Mouse (Mus musculus) forebrain, embryonic 10.5 days (tissue): Measurements from ENCODE around the gene Cib4. TPM values are rescaled to one million over a fixed set of nuclear protein-coding genes. Genes with fewer than 3 reads are reported as not detected.

ENCODE experiments used
- DNase-seq: peaks from one replicate; pipeline ENCODE4 v3.0.0-alpha.2; 2017; ENCODE audit warnings: low spot score; ENCODE audit errors: extremely low spot score
- H3K27ac ChIP-seq: fragments of 300-500 bp; sonication (generic); 2 replicates; pipeline ENCODE4 v1.5.1; 2016; ENCODE audit warnings: mild to moderate bottlenecking
- H3K27me3 ChIP-seq: fragments of 300-500 bp; sonication (generic); 2 replicates; pipeline ENCODE4 v1.6.1; 2016; ENCODE audit warnings: mild to moderate bottlenecking; ENCODE audit not compliant: poor library complexity, severe bottlenecking
- H3K36me3 ChIP-seq: fragments of 300-500 bp; sonication (generic); replicated peaks from 2 replicates; pipeline ENCODE4 v1.6.1; 2016; ENCODE audit warnings: mild to moderate bottlenecking, moderate library complexity
- H3K4me1 ChIP-seq: fragments of 300-500 bp; sonication (generic); 2 replicates; pipeline ENCODE4 v1.6.1; 2016
- H3K4me3 ChIP-seq: fragments of 300-500 bp; sonication (generic); 2 replicates; pipeline ENCODE4 v1.5.1; 2016; ENCODE audit warnings: mild to moderate bottlenecking, moderate library complexity
- H3K9me3 ChIP-seq: fragments of 300-500 bp; sonication (generic); 2 replicates; pipeline ENCODE4 v1.6.1; 2016; ENCODE audit warnings: mild to moderate bottlenecking, moderate library complexity
- WGBS: fragments of 180-500 bp; shearing (Covaris S2); methylation state at CpG from one replicate; pipeline ENCODE4 v1.1.7; 2016; 5-methylcytosine and 5-hydroxymethylcytosine counted together
- polyA plus RNA-seq: library from polyadenylated mRNA; unstranded; fragments of >200 nt; fragmentation: Nextera tagmentation; extraction: Ambion mirVana; gene quantifications from 2 replicates; pipeline ENCODE4 v1.2.1, GENCODE M21; 2016

The Cib4 gene
- polyA plus RNA-seq, 1 experiment from 2014 or later, result not detected

GRCm38 (mm10) chr5:30587101-30587500, 41.5 kb upstream of the Cib4 start:
- no peak for DNase-seq
- H3K27ac ChIP-seq, result no peak overlapping the region
- peaks cover 73% of the 10 kb centered on the region for H3K27me3 ChIP-seq
- H3K4me3 ChIP-seq, result no peak overlapping the region; the same call in 1 of the 2 replicates
- no peaks in the 10 kb centered on the region for H3K36me3 ChIP-seq
- H3K9me3 ChIP-seq, result no peaks in the 10 kb centered on the region
- WGBS, result 38% methylated on average over 2 of the region's 2 CpGs
- peaks cover 19% of the 10 kb centered on the region for H3K4me1 ChIP-seq

GRCm38 (mm10) chr5:30586616-30587015, 41.0 kb upstream of the Cib4 start:
- WGBS, result 82% methylated on average over 3 of the region's 3 CpGs
- peaks cover 19% of the 10 kb centered on the region for H3K4me1 ChIP-seq
- no peaks in the 10 kb centered on the region for H3K9me3 ChIP-seq
- no peak overlapping the region for H3K4me3 ChIP-seq
- no peaks in the 10 kb centered on the region for H3K36me3 ChIP-seq
- H3K27me3 ChIP-seq, result peaks cover 68% of the 10 kb centered on the region
- no peak for DNase-seq
- H3K27ac ChIP-seq, result no peak overlapping the region

- no peak overlapping the region for H3K27ac ChIP-seq
- WGBS, result 86% methylated on average over 5 of the region's 5 CpGs
- H3K4me1 ChIP-seq, result no peaks in the 10 kb centered on the region
- H3K9me3 ChIP-seq, result no peaks in the 10 kb centered on the region
- H3K4me3 ChIP-seq, result no peak overlapping the region
- no peak for DNase-seq
- H3K36me3 ChIP-seq, result no peaks in the 10 kb centered on the region
- peaks cover 22% of the 10 kb centered on the region for H3K27me3 ChIP-seq
Measured at GRCm38 (mm10) chr5:30582017-30582416, 36.4 kb upstream of the Cib4 start.

- Histone ChIP-seq H3K4me3 (no peak overlapping the region), H3K27me3 (peaks cover 9% of the 10 kb centered on the region), H3K36me3 (no peaks in the 10 kb centered on the region), H3K27ac (no peak overlapping the region), H3K9me3 (no peaks in the 10 kb centered on the region), H3K4me1 (no peaks in the 10 kb centered on the region)
- DNase-seq, result no peak
- 72% methylated on average over 6 of the region's 6 CpGs for WGBS
Measured at GRCm38 (mm10) chr5:30580725-30581124, 35.1 kb upstream of the Cib4 start.

- Histone ChIP-seq H3K4me1 (no peaks in the 10 kb centered on the region), H3K27ac (no peak overlapping the region), H3K36me3 (no peaks in the 10 kb centered on the region), H3K27me3 (no peaks in the 10 kb centered on the region), H3K4me3 (no peak overlapping the region), H3K9me3 (no peaks in the 10 kb centered on the region)
- WGBS, result 78% methylated on average over 6 of the region's 6 CpGs
- no peak for DNase-seq
Measured at GRCm38 (mm10) chr5:30578445-30579080, 32.9 kb upstream of the Cib4 start.

- 85% methylated on average over 12 of the region's 12 CpGs for WGBS
- Histone ChIP-seq H3K4me3 (no peak overlapping the region), H3K27ac (no peak overlapping the region), H3K36me3 (no peaks in the 10 kb centered on the region), H3K4me1 (no peaks in the 10 kb centered on the region), H3K27me3 (no peaks in the 10 kb centered on the region), H3K9me3 (no peaks in the 10 kb centered on the region)
- DNase-seq, result no peak
Measured at GRCm38 (mm10) chr5:30577654-30578310, 32.1 kb upstream of the Cib4 start.

GRCm38 (mm10) chr5:30577251-30577650, 31.6 kb upstream of the Cib4 start:
- no peak overlapping the region for H3K27ac ChIP-seq
- DNase-seq, result no peak
- H3K27me3 ChIP-seq, result no peaks in the 10 kb centered on the region
- 79% methylated on average over 9 of the region's 9 CpGs for WGBS
- H3K4me3 ChIP-seq, result no peak overlapping the region
- no peaks in the 10 kb centered on the region for H3K4me1 ChIP-seq
- H3K9me3 ChIP-seq, result no peaks in the 10 kb centered on the region
- no peaks in the 10 kb centered on the region for H3K36me3 ChIP-seq

- Histone ChIP-seq H3K27ac (no peak overlapping the region), H3K36me3 (no peaks in the 10 kb centered on the region), H3K9me3 (no peaks in the 10 kb centered on the region), H3K27me3 (no peaks in the 10 kb centered on the region), H3K4me3 (no peak overlapping the region), H3K4me1 (no peaks in the 10 kb centered on the region)
- 91% methylated on average over 7 of the region's 7 CpGs for WGBS
- no peak for DNase-seq
Measured at GRCm38 (mm10) chr5:30576233-30576632, 30.6 kb upstream of the Cib4 start.

GRCm38 (mm10) chr5:30574367-30574766, 28.7 kb upstream of the Cib4 start:
- H3K4me1 ChIP-seq, result no peaks in the 10 kb centered on the region
- 87% methylated on average over 8 of the region's 8 CpGs for WGBS

GRCm38 (mm10) chr5:30571820-30572219, 26.2 kb upstream of the Cib4 start:
- no peaks in the 10 kb centered on the region for H3K27me3 ChIP-seq
- H3K27ac ChIP-seq, result no peak overlapping the region
- H3K9me3 ChIP-seq, result no peaks in the 10 kb centered on the region
- 88% methylated on average over 5 of the region's 5 CpGs for WGBS
- no peak overlapping the region for H3K4me3 ChIP-seq
- H3K36me3 ChIP-seq, result no peaks in the 10 kb centered on the region
- no peak for DNase-seq
- no peaks in the 10 kb centered on the region for H3K4me1 ChIP-seq

More at GRCm38 (mm10) chr5:30574367-30574766, 28.7 kb upstream of the Cib4 start:
- no peak for DNase-seq
- no peak overlapping the region for H3K4me3 ChIP-seq
- no peaks in the 10 kb centered on the region for H3K9me3 ChIP-seq
- no peak overlapping the region for H3K27ac ChIP-seq
- H3K27me3 ChIP-seq, result no peaks in the 10 kb centered on the region
- no peaks in the 10 kb centered on the region for H3K36me3 ChIP-seq

GRCm38 (mm10) chr5:30568479-30568878, 22.8 kb upstream of the Cib4 start:
- no peak for DNase-seq
- Histone ChIP-seq H3K9me3 (no peaks in the 10 kb centered on the region), H3K27ac (no peak overlapping the region), H3K4me1 (no peaks in the 10 kb centered on the region), H3K36me3 (no peaks in the 10 kb centered on the region), H3K4me3 (no peak overlapping the region), H3K27me3 (no peaks in the 10 kb centered on the region)
- WGBS, result 90% methylated on average over 1 of the region's 1 CpGs

GRCm38 (mm10) chr5:30559986-30560493, 14.4 kb upstream of the Cib4 start:
- Histone ChIP-seq H3K27me3 (no peaks in the 10 kb centered on the region), H3K27ac (no peak overlapping the region), H3K36me3 (no peaks in the 10 kb centered on the region), H3K9me3 (no peaks in the 10 kb centered on the region), H3K4me3 (no peak overlapping the region), H3K4me1 (no peaks in the 10 kb centered on the region)
- 44% methylated on average over 3 of the region's 3 CpGs for WGBS
- DNase-seq, result no peak

- DNase-seq, result no peak
Measured at GRCm38 (mm10) chr5:30559421-30559820, 13.8 kb upstream of the Cib4 start.

More at GRCm38 (mm10) chr5:30559421-30559820, 13.8 kb upstream of the Cib4 start:
- no peaks in the 10 kb centered on the region for H3K4me1 ChIP-seq
- 90% methylated on average over 3 of the region's 3 CpGs for WGBS
- H3K27me3 ChIP-seq, result no peaks in the 10 kb centered on the region
- no peak overlapping the region for H3K27ac ChIP-seq
- H3K36me3 ChIP-seq, result no peaks in the 10 kb centered on the region
- H3K4me3 ChIP-seq, result no peak overlapping the region
- no peaks in the 10 kb centered on the region for H3K9me3 ChIP-seq
